Mouse (Mus musculus): ENCODE data around the gene Cfap46. TPM values are rescaled to one million over a fixed set of nuclear protein-coding genes. Genes with fewer than 3 reads are reported as not detected.

Cfap46 gene
- polyA plus RNA-seq, 1 experiment from 2014 or later, result 2.9 TPM

DNA sequence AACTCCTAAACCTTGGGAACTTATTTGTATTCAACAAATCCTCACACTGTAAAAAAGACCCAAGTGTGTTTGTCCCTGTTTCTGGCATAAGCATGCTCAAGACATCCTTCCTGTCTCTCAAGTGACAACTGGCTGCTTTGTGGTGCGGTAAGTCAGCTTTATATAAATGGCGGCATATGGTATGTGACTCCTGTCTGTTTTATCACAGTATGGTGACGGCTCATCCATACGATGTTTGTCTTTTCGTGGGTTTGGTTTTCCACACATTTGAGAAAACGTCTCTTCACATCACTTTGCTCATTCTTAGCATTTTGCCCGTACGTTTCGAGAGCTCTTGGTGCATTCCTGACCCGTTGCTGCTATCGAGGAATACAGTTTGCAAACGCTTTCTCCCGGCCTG is 61.0 kb downstream of the Cfap46 start:
- Histone ChIP-seq H3K27ac (ENCODE audit: low read depth, low read length) (no peak overlapping the region), H3K4me1 (ENCODE audit: control insufficient read depth, insufficient read depth, low read length) (no peaks in the 10 kb centered on the region), H3K27me3 (ENCODE audit: control insufficient read depth, insufficient read depth, low read length) (0 out of 2 replicates have a peak, but pooled peaks cover 3% of the 10 kb centered on the region), H3K4me2 (ENCODE audit: low read depth, low read length) (no peak overlapping the region), H3K36me3 (ENCODE audit: control insufficient read depth, insufficient read depth, low read length) (no peaks in the 10 kb centered on the region), H3K9me3 (ENCODE audit: control insufficient read depth, low read length) (no peaks in the 10 kb centered on the region), H3K4me3 (ENCODE audit: low read depth, low read length) (no peak overlapping the region), H3K9ac (replicated peaks; ENCODE audit: low read depth, low read length) (no peak overlapping the region)
- ATAC-seq (ENCODE audit: low read depth), result no peak
- WGBS, result 88% methylated on average over 13 of the region's 13 CpGs

DNA sequence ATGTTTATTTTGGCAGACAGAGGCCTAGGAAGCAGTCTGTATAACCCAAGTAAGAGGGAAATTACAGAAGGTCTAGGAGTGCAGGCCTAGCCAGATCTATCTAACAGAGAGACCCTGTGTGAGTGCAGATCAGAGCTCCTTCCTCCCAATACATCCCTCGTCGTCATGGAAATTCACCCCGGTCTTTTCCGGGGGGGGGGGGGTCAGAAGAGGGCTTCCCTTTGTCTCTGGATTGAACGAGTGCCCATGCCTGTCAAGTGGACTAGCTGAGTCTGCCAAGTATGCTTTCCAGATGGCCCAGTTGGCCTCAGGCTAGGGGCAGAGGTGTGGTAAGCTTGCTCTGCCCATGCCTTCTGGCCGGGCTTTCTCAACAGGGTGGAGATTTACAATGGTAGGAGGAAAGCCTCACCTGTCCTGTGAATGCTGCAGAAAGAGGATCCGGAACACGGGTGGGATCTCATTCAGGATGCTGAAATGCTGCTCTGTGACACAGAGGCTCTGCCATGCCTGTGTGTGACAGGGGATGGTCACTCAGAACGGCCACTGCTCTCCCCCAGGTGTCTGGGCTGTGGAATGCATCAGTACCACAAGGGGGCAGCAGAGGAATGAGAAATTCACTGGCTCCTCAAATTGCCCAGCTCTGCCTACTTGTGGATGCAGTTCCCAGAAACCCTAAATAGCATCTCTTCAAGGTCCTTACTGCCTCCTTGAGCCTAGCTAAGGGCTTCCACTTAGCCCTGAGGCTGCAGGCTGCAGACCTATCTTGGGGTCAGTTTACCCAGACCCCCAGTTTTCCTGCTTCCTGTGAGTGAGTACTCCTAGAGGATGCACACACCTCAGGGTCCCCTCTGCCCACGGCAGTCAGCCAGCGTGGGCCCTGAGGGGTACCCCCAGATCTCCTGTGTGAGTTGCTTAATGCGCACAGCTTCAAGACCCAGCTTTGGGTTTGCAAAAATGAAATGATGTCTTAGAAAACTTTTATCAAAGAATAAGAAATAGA is 67.5 kb downstream of the Cfap46 start:
- H3K9me3 ChIP-seq (ENCODE audit: control insufficient read depth, low read length), result no peaks in the 10 kb centered on the region
- no peak overlapping the region for H3K9ac ChIP-seq (replicated peaks; ENCODE audit: low read depth, low read length)
- no peak overlapping the region for H3K4me2 ChIP-seq (ENCODE audit: low read depth, low read length)
- H3K4me3 ChIP-seq (ENCODE audit: low read depth, low read length), result no peak overlapping the region
- ATAC-seq (ENCODE audit: low read depth), result peak; percentile 85; the same call in 1 of the 2 replicates
- H3K4me1 ChIP-seq (ENCODE audit: control insufficient read depth, insufficient read depth, low read length), result no peaks in the 10 kb centered on the region
- 53% methylated on average over 12 of the region's 12 CpGs for WGBS
- 0 out of 2 replicates have a peak, but pooled peaks cover 3% of the 10 kb centered on the region for H3K27me3 ChIP-seq (ENCODE audit: control insufficient read depth, insufficient read depth, low read length)
- H3K36me3 ChIP-seq (ENCODE audit: control insufficient read depth, insufficient read depth, low read length), result no peaks in the 10 kb centered on the region
- H3K27ac ChIP-seq (ENCODE audit: low read depth, low read length), result no peak overlapping the region

DNA sequence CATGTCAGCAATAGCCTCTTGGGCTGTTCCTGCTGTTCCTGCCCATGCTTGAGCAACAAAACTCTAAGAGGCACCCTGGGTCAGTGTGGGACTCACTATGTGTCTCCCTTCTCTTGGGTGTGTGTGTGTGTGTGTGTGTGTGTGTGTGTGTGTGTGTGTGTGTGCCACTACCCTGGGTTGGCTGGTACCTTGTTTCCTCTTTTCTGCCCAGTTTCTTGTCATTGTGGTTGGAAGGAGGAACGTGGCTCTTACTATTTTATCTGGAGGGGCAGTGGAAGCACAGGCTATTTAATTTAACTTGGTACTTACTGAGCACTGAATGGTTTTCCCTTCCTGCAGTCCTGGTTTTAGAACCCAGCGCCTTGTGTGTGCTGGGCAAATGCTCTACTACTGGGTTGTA is 73.3 kb downstream of the Cfap46 start:
- WGBS, result 90% methylated on average over 2 of the region's 2 CpGs
- Histone ChIP-seq H3K27ac (ENCODE audit: low read depth, low read length) (no peak overlapping the region), H3K9ac (replicated peaks; ENCODE audit: low read depth, low read length) (no peak overlapping the region), H3K4me2 (ENCODE audit: low read depth, low read length) (no peak overlapping the region), H3K9me3 (ENCODE audit: control insufficient read depth, low read length) (no peaks in the 10 kb centered on the region), H3K36me3 (ENCODE audit: control insufficient read depth, insufficient read depth, low read length) (no peaks in the 10 kb centered on the region), H3K27me3 (ENCODE audit: control insufficient read depth, insufficient read depth, low read length) (no peaks in the 10 kb centered on the region), H3K4me3 (ENCODE audit: low read depth, low read length) (no peak overlapping the region), H3K4me1 (ENCODE audit: control insufficient read depth, insufficient read depth, low read length) (no peaks in the 10 kb centered on the region)
- no peak for ATAC-seq (ENCODE audit: low read depth)

DNA sequence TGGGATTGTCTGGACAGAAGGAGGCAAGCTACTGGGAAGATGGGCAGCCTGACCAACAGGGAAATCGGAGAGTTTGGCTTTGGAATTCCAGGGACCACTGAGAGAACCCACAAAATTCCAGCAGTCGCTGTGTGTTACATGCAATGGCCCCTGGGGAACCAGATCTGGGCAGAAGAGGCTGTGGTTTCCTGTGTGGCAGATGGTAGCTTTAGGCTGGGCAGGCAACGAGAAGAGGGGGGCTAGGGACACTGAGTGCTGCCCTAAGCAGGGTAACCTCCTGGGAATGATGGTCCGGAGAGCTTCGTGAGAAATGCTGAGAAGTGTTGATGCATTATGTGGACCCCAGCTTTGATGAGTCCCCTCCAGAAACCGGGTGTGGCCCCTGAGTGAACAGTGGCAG is 87.8 kb downstream of the Cfap46 start:
- Histone ChIP-seq H3K9me3 (ENCODE audit: control insufficient read depth, low read length) (no peaks in the 10 kb centered on the region), H3K9ac (replicated peaks; ENCODE audit: low read depth, low read length) (no peak overlapping the region), H3K27me3 (ENCODE audit: control insufficient read depth, insufficient read depth, low read length) (peaks cover 18% of the 10 kb centered on the region), H3K4me2 (ENCODE audit: low read depth, low read length) (no peak overlapping the region), H3K4me1 (ENCODE audit: control insufficient read depth, insufficient read depth, low read length) (0 out of 2 replicates have a peak, but pooled peaks cover 2% of the 10 kb centered on the region), H3K27ac (ENCODE audit: low read depth, low read length) (no peak overlapping the region), H3K4me3 (ENCODE audit: low read depth, low read length) (no peak overlapping the region), H3K36me3 (ENCODE audit: control insufficient read depth, insufficient read depth, low read length) (no peaks in the 10 kb centered on the region)
- ATAC-seq (ENCODE audit: low read depth), result no peak
- WGBS, result 57% methylated on average over 6 of the region's 6 CpGs

DNA sequence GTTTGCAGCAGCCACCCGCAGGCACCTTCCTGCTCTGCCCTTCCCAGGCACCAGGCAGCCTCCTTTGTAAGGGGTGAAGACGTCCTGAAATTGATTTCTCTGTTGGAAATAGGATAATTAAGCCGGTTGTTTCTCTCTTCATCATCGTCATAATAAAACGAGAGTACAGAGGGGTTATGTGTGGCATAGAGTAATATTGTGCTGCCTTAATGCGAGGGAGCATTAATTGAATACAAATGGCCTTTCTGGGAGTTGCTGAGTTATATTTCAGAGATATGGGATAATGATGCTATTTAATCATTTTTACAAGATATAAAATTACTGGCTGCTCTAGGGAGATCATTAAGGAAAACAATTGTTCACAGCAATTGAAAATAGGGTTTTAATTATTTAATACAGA is 88.3 kb downstream of the Cfap46 start:
- Histone ChIP-seq H3K4me3 (ENCODE audit: low read depth, low read length) (no peak overlapping the region), H3K9me3 (ENCODE audit: control insufficient read depth, low read length) (no peaks in the 10 kb centered on the region), H3K36me3 (ENCODE audit: control insufficient read depth, insufficient read depth, low read length) (no peaks in the 10 kb centered on the region), H3K9ac (replicated peaks; ENCODE audit: low read depth, low read length) (no peak overlapping the region), H3K4me2 (ENCODE audit: low read depth, low read length) (no peak overlapping the region), H3K27me3 (ENCODE audit: control insufficient read depth, insufficient read depth, low read length) (peaks cover 18% of the 10 kb centered on the region), H3K4me1 (ENCODE audit: control insufficient read depth, insufficient read depth, low read length) (0 out of 2 replicates have a peak, but pooled peaks cover 2% of the 10 kb centered on the region), H3K27ac (ENCODE audit: low read depth, low read length) (peak overlapping the region; percentile 50; the same call in 1 of the 2 replicates)
- peak; percentile 58; the same call in 1 of the 2 replicates for ATAC-seq (ENCODE audit: low read depth)
- WGBS, result 42% methylated on average over 6 of the region's 6 CpGs

DNA sequence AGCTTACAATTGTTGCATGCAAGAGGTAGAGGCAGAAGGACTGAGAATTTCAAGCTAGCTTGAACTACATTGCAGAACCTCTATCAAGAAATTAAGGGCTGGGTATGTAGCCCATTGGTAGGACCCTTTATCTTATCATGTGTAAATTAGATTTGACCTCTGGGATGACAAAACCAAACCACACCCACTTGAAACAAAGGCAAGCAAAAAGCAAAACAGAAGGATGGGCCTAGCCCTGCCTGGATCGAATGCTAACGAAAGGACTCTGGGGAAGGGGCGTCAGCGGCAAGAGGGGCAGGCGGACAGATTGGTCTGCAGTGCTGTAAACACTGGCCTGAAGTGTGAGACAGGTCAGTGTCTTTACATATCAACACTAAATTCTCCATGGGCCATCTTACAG is 92.3 kb downstream of the Cfap46 start:
- no peak for ATAC-seq (ENCODE audit: low read depth)

DNA sequence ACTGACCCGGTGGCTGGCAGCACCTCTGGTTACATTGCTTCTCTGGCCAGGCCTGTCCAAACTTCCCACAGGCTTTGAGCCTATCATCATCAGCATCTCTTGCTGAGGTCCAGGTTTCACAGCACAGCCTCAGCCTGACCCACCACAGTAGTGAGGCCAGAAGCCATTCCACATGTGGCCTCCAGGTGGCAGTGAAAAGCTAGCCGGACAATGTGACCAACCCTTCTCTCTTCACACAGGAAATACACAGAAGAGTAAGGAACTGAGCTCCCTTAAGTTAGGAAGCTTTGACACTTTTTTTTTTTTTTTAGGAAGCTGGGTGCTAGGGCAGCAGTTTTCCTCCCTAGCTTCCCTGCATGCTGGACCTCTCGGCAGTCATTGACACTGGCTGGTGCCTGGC is 93.3 kb downstream of the Cfap46 start:
- peaks cover 4% of the 10 kb centered on the region; the same call in 1 of the 2 replicates for H3K4me1 ChIP-seq (ENCODE audit: control insufficient read depth, insufficient read depth, low read length)
- no peaks in the 10 kb centered on the region for H3K36me3 ChIP-seq (ENCODE audit: control insufficient read depth, insufficient read depth, low read length)
- peaks cover 55% of the 10 kb centered on the region for H3K27me3 ChIP-seq (ENCODE audit: control insufficient read depth, insufficient read depth, low read length)
- no peaks in the 10 kb centered on the region for H3K9me3 ChIP-seq (ENCODE audit: control insufficient read depth, low read length)
- H3K27ac ChIP-seq (ENCODE audit: low read depth, low read length), result no peak overlapping the region
- no peak overlapping the region for H3K4me3 ChIP-seq (ENCODE audit: low read depth, low read length)
- ATAC-seq (ENCODE audit: low read depth), result no peak
- no peak overlapping the region for H3K9ac ChIP-seq (replicated peaks; ENCODE audit: low read depth, low read length)
- H3K4me2 ChIP-seq (ENCODE audit: low read depth, low read length), result no peak overlapping the region
- WGBS, result 33% methylated on average over 3 of the region's 3 CpGs

More for the DNA sequence above, 92.3 kb downstream of the Cfap46 start:
- H3K4me2 ChIP-seq (ENCODE audit: low read depth, low read length), result no peak overlapping the region
- H3K27me3 ChIP-seq (ENCODE audit: control insufficient read depth, insufficient read depth, low read length), result peaks cover 46% of the 10 kb centered on the region
- 91% methylated on average over 5 of the region's 5 CpGs for WGBS
- no peak overlapping the region for H3K4me3 ChIP-seq (ENCODE audit: low read depth, low read length)
- peaks cover 6% of the 10 kb centered on the region; the same call in 1 of the 2 replicates for H3K4me1 ChIP-seq (ENCODE audit: control insufficient read depth, insufficient read depth, low read length)
- H3K9me3 ChIP-seq (ENCODE audit: control insufficient read depth, low read length), result no peaks in the 10 kb centered on the region
- no peak overlapping the region for H3K9ac ChIP-seq (replicated peaks; ENCODE audit: low read depth, low read length)
- no peaks in the 10 kb centered on the region for H3K36me3 ChIP-seq (ENCODE audit: control insufficient read depth, insufficient read depth, low read length)
- no peak overlapping the region for H3K27ac ChIP-seq (ENCODE audit: low read depth, low read length)

DNA sequence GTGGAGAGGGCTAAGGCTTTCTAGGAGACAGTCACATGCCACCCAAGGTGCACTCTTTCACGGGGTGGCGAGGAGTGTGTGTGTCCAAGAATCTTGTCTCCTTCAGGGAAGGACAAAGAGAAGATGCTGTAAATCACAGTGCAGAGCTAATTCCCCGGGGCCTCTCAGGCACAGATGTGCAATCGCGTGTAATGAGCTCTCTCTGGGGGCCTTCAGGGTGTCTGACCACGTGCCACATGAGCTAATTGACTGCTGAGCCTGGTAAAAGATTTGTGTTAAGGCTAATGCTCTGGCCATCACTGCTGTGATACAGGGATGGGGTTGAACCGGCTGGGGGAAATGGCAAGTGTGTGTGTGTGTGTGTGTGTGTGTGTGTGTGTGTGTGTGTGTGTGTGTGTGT is 95.7 kb downstream of the Cfap46 start:
- H3K36me3 ChIP-seq (ENCODE audit: control insufficient read depth, insufficient read depth, low read length), result no peaks in the 10 kb centered on the region
- H3K27ac ChIP-seq (ENCODE audit: low read depth, low read length), result no peak overlapping the region
- H3K9ac ChIP-seq (replicated peaks; ENCODE audit: low read depth, low read length), result no peak overlapping the region
- no peak overlapping the region for H3K4me2 ChIP-seq (ENCODE audit: low read depth, low read length)
- H3K9me3 ChIP-seq (ENCODE audit: control insufficient read depth, low read length), result no peaks in the 10 kb centered on the region
- 3% methylated on average over 7 of the region's 7 CpGs for WGBS
- no peak for ATAC-seq (ENCODE audit: low read depth)
- peaks cover 58% of the 10 kb centered on the region for H3K27me3 ChIP-seq (ENCODE audit: control insufficient read depth, insufficient read depth, low read length)
- H3K4me3 ChIP-seq (ENCODE audit: low read depth, low read length), result no peak overlapping the region
- peaks cover 4% of the 10 kb centered on the region; the same call in 1 of the 2 replicates for H3K4me1 ChIP-seq (ENCODE audit: control insufficient read depth, insufficient read depth, low read length)

DNA sequence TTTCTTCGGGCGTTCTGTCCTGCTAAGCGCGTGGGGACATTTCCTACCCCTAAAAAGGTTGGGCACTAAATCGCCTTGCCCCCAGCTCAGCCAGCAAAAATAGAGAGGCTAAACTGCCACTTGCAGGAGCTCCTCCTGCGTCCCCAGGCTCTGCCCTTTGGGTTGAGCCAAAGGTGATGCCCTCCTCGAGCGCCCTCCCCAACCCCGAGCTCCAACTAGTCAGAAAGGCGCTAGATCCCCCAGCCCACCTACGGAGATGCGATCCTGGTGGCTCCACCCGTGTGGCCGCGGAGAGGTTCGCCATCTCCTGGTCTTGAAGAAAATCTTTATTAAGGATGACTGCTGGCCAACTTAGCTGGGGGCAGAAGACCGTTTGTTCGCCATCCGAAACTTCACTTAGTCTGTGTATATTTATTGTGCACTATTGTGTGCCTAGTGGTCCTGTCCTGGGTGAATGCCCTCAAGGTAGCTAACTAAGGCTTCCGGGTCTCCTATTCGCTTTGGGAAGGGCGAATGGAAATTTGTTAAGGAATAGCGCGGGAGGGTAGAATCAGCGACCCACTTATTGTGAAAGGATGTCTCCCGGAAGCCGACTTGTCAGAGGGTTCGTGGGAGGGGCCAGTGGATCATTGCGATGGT is 98.3 kb downstream of the Cfap46 start:
- H3K27ac ChIP-seq (ENCODE audit: low read depth, low read length), result no peak overlapping the region
- H3K4me2 ChIP-seq (ENCODE audit: low read depth, low read length), result no peak overlapping the region
- ATAC-seq (ENCODE audit: low read depth), result no peak
- 1% methylated on average over 29 of the region's 29 CpGs for WGBS
- H3K4me3 ChIP-seq (ENCODE audit: low read depth, low read length), result no peak overlapping the region
- peaks cover 71% of the 10 kb centered on the region for H3K27me3 ChIP-seq (ENCODE audit: control insufficient read depth, insufficient read depth, low read length)
- H3K36me3 ChIP-seq (ENCODE audit: control insufficient read depth, insufficient read depth, low read length), result no peaks in the 10 kb centered on the region
- no peaks in the 10 kb centered on the region for H3K9me3 ChIP-seq (ENCODE audit: control insufficient read depth, low read length)
- H3K9ac ChIP-seq (replicated peaks; ENCODE audit: low read depth, low read length), result no peak overlapping the region
- peaks cover 19% of the 10 kb centered on the region for H3K4me1 ChIP-seq (ENCODE audit: control insufficient read depth, insufficient read depth, low read length)
